Mouse (Mus musculus): ENCODE measurements around the gene Defb28.

The Defb28 gene

GRCm38 (mm10) chr2:152517981-152518380, at the start of gene Defb28:
Gene Defb28 (plus strand): TSS chr2:152518255.
- no peak for DNase-seq (ENCODE audit: low spot score)

DNA sequence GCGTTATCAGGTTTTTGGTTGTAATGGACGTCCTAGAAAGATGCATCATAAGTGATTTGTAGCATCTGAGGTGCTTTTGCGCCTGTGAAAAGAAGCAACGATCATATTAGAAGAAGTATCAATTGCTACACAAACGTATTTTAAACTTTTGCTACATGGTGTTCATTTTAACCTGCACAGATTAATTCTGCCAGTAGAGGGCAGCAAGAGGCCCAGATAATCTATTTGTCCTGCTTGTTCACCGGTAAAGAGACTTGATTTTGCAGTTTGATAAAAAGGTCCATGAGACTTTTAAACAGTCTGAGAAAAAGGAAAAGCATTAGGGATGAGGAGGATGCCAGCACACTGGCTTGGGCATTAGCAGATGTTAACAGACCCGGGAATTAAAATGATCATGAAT, 47.1 kb upstream of the Defb28 start:
- DNase-seq (ENCODE audit: low spot score): peak; percentile 23

GRCm38 (mm10) chr2:152472434-152472833, 45.6 kb upstream of the Defb28 start:
- no peak for DNase-seq (ENCODE audit: low spot score)

DNA sequence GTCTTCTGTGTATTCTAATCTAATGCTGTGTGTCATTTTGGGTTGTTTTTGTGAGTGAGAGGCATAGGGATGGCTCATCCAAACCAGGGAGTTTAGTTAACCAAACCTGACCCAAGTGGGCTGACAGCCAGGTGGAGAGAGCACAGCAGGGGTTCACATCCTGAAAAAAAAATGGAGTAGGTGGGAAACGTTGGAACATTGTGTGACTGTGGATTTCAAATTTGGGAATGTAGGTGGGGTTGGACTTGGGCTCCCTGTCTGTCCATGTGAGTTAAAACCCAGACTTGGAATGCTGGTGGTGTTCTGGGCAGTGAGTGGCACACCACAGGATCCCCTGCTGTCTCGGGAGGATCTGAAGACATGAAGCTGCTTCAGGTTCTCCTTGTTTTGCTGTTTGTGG, 41.3 kb upstream of the Defb28 start, which contains the start of gene Defb20:
TSS of gene Defb20 (plus strand) at position 301 of the 400 bp plus-strand sequence.
- no peak for DNase-seq (ENCODE audit: low spot score)

DNA sequence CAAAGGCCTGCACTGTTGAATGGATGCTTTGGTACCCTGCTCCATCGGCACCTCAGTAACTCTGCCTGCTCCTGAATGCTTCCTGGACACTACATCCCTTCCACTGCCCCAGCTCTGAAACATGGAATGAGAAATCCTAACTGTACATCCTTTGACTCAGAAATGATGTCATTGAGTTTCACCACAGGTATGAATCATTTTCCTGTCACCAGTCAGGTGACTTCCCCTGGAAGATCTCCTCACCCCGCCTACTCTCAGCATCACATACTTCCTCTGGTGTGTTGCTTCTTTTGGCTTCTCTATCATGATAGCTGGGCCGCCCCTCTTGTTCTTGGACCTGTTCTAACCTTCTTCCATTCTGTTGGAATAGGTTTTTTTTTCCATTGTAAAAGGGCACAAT, 37.2 kb upstream of the Defb28 start:
- no peak for DNase-seq (ENCODE audit: low spot score)

DNA sequence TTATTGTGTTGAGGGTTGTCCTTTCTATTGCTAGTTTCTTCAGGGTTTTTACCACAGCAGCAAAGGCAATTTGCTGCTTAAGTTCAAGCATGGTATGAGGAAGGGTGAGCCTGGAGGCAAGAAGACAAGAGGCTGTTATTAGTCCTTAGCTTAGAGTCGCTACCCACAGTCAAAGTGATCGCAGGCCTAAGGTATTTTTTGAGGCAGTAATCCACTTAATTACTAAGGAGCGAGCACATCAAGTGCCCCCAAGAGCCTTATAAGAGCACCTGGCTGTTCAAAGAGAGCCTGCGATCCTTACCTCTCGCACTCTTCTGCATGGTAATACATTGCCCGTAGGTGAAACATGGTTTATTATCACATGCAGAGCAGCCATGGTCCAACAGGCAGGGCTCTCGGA, 36.3 kb upstream of the Defb28 start:
- DNase-seq (ENCODE audit: low spot score): no peak

DNA sequence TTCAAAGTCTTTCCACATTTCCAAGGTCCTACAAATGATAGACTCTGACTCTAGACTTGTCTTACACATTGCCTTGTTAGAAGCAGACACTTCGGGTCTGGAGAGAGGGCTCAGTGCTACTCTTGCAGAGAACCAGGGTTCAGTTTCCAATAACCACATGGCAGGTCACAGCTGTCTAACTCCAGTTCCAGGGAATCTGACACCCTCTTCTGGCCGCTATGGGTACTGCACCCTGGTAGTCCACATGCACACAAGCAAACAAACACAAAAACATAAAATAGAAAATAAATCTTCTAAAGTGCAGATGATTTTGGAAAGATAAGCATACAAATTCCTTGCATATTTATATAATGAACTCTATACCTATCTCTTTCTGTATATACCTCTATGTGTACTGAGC, 31.0 kb upstream of the Defb28 start:
- no peak for DNase-seq (ENCODE audit: low spot score)

DNA sequence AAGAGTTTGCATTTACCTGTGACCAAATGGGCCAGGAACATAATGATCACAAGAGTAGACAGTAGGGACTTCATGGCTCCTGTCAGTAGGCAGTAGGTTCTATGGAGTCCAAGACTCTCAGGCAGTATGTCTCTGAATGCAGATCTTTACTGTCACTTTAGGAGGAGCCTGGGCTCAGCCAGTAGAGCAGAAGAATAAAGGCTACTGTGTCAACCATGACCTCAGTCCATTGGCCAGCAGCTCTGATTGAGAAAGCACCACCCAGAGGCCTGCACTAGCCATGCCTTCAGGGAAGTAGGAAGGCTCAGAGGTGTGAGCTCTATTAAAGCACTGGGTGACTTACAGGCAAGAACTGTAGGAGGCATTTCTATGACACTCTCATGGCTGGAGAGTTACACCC, 28.0 kb upstream of the Defb28 start, which contains the start of gene Defb22:
TSS of gene Defb22 (minus strand) at position 101 of the 400 bp plus-strand sequence.
- no peak for DNase-seq (ENCODE audit: low spot score)

GRCm38 (mm10) chr2:152493151-152493550, 24.9 kb upstream of the Defb28 start:
- DNase-seq (ENCODE audit: low spot score): no peak

GRCm38 (mm10) chr2:152498020-152498419, 20.0 kb upstream of the Defb28 start:
- no peak for DNase-seq (ENCODE audit: low spot score)

GRCm38 (mm10) chr2:152500204-152500862, 17.7 kb upstream of the Defb28 start:
- no peak for DNase-seq (ENCODE audit: low spot score)

DNA sequence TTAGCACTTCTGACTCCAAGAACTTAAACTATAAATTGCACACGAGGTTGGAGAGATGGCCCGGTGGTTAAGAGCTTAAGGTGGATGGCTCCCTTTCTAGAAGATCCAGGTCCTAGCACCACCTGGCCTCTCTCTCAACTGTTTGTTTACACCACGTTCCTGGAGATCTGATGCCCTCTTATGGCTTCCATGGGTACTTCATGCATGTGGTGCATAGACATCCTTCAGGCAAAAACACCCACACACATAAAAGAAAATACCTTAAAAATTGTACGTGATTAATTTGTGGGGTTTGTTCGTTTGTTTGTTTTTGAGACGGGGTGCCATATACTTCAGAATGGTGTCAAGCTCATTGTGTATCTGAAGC, 17.2 kb upstream of the Defb28 start:
- no peak for DNase-seq (ENCODE audit: low spot score)

GRCm38 (mm10) chr2:152503950-152504349, 14.1 kb upstream of the Defb28 start:
- DNase-seq (ENCODE audit: low spot score): no peak

DNA sequence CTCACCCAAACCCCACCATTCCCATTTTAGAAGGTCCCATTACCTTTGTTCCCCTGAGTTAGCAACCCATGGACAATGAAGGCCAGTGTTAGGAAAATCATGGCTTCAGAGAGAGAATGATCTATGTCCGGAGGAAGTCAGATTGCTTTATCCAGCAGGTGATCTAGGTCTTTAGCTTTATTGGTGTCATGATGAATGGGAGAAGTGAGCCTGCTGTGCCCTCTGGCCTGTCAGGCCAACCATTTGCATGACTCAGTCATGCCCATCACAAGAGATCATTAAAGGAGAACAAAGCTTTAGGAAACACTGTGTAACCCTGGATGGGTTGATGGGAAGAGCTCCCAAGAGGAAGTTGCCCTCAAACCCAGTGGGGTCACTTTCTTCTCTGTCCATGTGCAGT, 6.5 kb upstream of the Defb28 start, which contains the start of gene Defb26:
TSS of gene Defb26 (minus strand) at position 101 of the 400 bp plus-strand sequence.
- no peak for DNase-seq (ENCODE audit: low spot score)

- no peak for DNase-seq (ENCODE audit: low spot score)
These were observed 2.0 kb upstream of the Defb28 start for GRCm38 (mm10) chr2:152516084-152516483.

- DNase-seq (ENCODE audit: low spot score): no peak
These were observed 22.1 kb downstream of the Defb28 start, which contains the start of gene Defb29 for GRCm38 (mm10) chr2:152539944-152540710. Gene Defb29 (minus strand): TSS chr2:152540098.

DNA sequence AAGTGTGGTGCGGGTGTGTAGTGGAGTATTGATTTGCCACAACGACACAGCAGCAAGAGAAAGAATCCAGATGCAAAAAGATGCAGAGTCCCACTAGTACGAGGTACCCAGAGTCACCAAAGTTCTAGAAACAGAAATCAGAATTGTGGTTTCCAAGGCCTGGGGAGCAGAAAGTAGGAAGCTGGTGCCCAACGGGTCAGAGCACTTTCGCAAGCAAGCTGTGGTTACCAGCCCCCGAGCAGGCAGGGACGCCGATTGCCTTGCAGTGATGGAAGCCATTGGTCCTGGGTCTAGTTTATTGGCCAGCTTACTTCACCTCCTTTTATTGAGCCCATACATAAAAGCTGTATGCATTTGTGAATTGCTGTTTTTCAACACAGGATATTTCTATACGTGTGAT, 23.9 kb downstream of the Defb28 start:
- DNase-seq (ENCODE audit: low spot score): no peak

DNA sequence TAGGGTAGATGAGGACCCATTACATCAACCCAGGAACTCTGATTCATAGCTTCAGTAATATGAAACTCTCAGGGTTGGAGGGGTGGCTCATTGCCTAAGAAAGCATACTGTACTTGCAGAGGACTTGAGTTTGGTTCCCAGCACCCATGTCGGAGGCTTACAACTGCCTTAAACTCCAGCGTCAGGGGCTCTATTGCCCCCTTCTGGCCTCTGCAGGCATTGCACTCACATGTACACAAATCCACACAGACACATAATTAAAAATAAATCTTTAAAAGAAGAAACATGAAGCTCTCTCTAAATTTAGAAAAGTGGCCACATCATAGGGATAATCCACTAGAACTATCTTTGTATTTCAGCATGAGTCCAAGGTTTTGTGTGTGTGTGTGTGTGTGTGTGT, 24.8 kb downstream of the Defb28 start:
- DNase-seq (ENCODE audit: low spot score): no peak

DNA sequence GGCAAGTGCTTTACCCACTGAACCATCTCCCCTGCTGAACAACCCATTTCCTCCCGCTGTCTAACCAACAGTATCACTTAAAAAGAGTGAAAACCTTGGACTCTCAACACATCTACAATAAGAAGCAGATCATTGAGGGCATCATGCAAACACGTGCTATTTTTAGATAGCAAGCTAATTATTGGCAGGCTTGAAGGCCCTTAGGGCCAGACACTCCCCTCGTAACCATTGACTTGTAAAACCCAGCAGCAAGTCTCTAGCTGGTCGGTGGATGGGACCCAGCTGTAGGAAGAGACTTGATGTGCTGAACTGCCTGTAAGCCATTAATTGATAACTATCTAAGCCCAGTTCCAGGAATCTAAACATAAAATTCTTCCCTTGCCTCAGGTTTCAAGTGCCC, 25.4 kb downstream of the Defb28 start:
- no peak for DNase-seq (ENCODE audit: low spot score)

DNA sequence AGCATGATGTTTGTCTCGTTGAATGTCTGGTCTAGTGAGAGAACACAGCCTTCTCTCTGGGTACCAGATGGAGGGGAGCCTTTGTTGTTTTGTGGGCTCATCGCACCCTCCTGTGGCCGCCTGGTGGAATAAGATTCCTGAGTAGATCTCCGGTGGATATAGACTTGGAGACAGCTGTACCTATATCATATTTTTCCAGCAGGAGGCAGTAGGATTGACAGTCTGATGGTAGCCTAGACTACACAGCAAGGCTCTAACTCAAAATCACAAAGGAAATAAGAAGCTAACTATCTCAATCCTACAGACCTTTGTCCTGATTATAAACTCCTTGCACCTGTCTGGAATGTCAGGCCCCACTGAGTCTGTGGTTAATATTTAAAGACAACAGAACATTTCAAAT, 26.6 kb downstream of the Defb28 start:
- DNase-seq (ENCODE audit: low spot score): peak; percentile 7

GRCm38 (mm10) chr2:152548124-152548523, 30.1 kb downstream of the Defb28 start:
- no peak for DNase-seq (ENCODE audit: low spot score)

- peak; percentile 39 for DNase-seq (ENCODE audit: low spot score)
These were observed 35.8 kb downstream of the Defb28 start for GRCm38 (mm10) chr2:152553774-152554423.

DNA sequence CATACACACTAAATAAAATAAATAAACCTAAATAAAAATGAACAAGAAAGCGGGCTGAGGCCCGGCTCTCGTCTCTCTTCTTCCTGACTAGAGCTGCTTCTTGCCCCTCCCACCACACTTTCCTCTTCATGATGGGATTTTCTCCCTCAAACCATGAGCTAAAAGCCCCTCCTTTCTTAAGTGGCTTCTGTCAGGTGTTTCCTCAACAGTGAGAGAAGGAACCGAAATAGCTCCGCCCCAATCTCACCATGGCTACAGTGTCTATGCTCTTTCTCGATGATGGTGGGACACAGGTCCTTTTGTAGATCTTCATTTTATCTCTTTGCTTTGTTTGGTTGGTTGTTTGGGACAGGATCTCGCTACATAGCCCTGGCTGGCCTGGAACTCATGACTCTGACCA, 38.6 kb downstream of the Defb28 start:
- no peak for DNase-seq (ENCODE audit: low spot score)

All from urinary bladder, postnatal 25 days (tissue).